Mouse (Mus musculus): ENCODE results near the gene Ptk6. TPM values are rescaled to one million over a fixed set of nuclear protein-coding genes. Genes with fewer than 3 reads are reported as not detected.
"Not testable (repeated sequence)": the region's sequence is repeated elsewhere in the genome, so short reads cannot be mapped to it uniquely, and the experiment has no call there.

Gene Ptk6
- polyA plus RNA-seq, 1 experiment from 2014 or later, result not detected

DNA sequence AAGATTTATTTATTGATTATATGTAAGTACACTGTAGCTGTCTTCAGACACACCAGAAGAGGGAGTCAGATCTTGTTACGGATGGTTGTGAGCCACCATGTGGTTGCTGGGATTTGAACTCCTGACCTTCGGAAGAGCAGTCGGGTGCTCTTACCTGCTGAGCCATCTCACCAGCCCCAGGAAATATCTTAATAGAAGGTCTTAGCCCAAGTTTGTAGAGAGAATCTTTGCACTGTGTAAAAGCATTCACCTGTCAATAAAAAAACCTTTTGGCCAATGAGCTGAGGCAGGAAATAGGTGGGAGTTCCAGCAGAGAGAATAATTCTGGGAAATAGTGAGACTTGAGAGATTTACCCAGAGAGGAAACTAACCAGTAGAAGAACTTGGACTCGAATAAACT is 11.2 kb downstream of the Ptk6 start:
- not testable (repeated sequence) for H3K9ac ChIP-seq; H3K4me1 ChIP-seq (replicated peaks); H3K9me3 ChIP-seq (replicated peaks); ATAC-seq (ENCODE audit: insufficient number of reproducible peaks, low FRiP score); H3K4me3 ChIP-seq; H3K36me3 ChIP-seq; H3K27ac ChIP-seq (ENCODE audit: poor library complexity, severe bottlenecking); H3K4me2 ChIP-seq
- WGBS, result 72% methylated on average over 4 of the region's 4 CpGs
- H3K27me3 ChIP-seq (replicated peaks), result peaks cover 12% of the 10 kb centered on the region; the same call in 1 of the 2 replicates

DNA sequence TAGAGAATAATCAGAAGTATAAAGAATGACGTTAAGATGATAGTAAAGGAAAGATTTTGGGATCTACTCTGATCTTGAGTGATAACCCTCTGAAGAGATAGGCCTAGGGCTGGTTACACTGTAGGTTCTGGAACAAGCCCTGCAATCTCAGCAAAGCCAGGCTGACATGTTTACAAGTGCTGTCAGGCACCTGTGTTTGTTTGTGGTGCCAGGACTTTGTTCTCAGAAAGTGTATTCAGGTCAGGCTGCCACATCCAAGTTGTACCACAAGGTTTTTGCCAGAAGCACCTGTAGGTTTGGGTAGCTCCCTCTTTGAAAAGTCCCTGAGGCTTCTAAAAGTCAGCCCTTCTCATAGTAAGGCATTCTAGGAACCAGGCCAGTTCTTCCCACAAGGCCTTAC is 13.3 kb downstream of the Ptk6 start:
- no peaks in the 10 kb centered on the region for H3K9me3 ChIP-seq (replicated peaks)

DNA sequence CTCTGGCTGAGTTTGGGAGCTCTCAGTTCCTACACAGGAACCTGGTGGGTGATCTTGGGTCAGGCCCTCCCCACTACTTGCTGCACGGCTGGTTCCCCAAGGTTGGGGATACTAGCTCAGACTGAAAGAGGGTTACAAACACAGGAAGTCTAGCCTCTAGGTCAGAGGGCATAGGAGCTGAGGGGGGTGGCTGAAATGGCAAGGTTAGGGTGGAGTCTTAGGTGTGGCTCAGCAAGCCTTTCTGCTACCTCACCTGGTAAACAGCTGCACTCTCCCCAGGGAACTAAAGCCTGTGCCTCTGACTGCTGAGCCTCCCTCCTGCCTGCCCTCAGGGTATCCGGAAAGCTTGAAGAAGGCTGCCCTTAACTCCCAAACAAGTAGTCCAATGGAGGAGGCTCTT is 13.9 kb downstream of the Ptk6 start:
- no peak overlapping the region for H3K9ac ChIP-seq
- peak overlapping the region; percentile 91 for H3K4me2 ChIP-seq
- no peak for ATAC-seq (ENCODE audit: insufficient number of reproducible peaks, low FRiP score)
- H3K27ac ChIP-seq (ENCODE audit: poor library complexity, severe bottlenecking), result peak overlapping the region; percentile 31; the same call in 1 of the 2 replicates
- no peaks in the 10 kb centered on the region for H3K9me3 ChIP-seq (replicated peaks)
- WGBS, result 64% methylated on average over 2 of the region's 2 CpGs
- peaks cover 9% of the 10 kb centered on the region; the same call in 1 of the 2 replicates for H3K4me1 ChIP-seq (replicated peaks)
- H3K27me3 ChIP-seq (replicated peaks), result no peaks in the 10 kb centered on the region
- H3K4me3 ChIP-seq, result peak overlapping the region; percentile 5; the same call in 1 of the 2 replicates
- H3K36me3 ChIP-seq, result peaks cover 4% of the 10 kb centered on the region; the same call in 1 of the 2 replicates

More for the DNA sequence above, 13.3 kb downstream of the Ptk6 start:
- ATAC-seq (ENCODE audit: insufficient number of reproducible peaks, low FRiP score), result no peak
- Histone ChIP-seq H3K27ac (ENCODE audit: poor library complexity, severe bottlenecking) (no peak overlapping the region), H3K27me3 (replicated peaks) (no peaks in the 10 kb centered on the region), H3K4me1 (replicated peaks) (peaks cover 9% of the 10 kb centered on the region; the same call in 1 of the 2 replicates), H3K4me3 (no peak overlapping the region), H3K36me3 (peaks cover 4% of the 10 kb centered on the region; the same call in 1 of the 2 replicates), H3K9ac (no peak overlapping the region), H3K4me2 (no peak overlapping the region)
- WGBS, result 80% methylated on average over 1 of the region's 1 CpGs

DNA sequence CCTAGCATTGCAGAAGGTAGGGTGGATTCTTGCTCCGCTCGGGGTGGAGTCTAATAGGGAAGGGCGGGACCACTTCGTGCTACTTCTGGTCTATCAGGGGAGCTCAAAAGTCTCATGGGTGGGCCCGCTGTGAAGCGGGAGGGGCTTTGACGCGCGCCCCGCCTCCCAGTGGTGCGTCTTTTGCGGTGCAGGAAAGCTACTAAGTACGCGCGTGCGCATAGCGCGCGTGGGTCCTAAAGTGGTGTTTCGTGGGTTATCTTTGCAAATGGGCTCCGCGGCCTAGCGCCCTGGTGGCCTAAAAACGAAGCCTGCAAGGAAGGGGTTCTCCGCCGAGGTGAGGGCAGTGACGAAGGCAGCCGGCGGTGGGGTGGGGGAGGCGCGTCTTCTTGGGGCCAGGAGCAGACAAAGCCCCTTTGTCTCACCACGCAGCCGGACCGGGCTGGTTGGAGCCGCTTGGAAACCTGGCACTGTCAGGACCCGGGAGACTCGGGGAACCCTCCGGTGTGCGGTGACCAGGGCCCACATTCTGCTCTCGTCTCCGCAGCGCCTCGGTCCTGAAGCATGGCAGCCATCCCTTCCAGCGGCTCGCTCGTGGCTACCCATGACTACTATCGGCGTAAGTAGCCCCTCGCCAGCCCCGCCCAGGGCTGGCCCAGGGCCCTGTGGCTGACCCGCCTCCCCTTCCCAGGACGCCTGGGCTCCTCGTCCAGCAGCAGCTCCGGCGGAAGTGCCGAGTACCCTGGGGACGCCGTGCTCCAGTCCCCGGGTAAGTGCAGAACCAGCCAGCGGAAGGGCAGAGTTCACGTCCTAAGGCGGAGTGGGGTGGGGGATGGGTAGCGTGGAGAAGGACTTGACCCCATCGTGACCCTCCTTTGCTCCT is 15.2 kb downstream of the Ptk6 start, which contains the start of gene Ppdpf:
Gene Ppdpf, plus strand, starts transcription at position 127 of the 880 bp plus-strand sequence.
- ATAC-seq (ENCODE audit: insufficient number of reproducible peaks, low FRiP score), result peak; percentile 96
- peak within 1 kb of the TSS; percentile 88 for H3K9ac ChIP-seq
- WGBS, result under 1% methylated on average over 63 of the region's 64 CpGs

DNA sequence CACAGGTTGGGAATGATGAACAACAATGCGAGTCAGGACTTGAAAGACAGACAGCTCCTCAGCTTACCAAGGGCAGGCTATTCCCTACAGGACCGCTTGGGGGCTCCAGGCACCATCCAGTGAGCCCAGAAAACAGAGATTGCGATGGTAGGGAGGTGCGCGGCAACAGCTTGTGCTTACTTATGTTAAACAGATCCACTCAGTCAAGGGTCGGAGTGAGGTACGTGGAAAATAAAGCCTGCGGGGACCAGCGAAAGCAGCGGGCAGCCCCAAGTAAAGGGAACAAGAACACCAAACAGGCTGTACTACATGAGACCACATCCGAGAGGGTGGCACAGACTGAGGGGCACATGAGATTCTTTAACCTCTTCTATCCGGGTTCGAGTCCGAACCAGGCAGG is 16.0 kb downstream of the Ptk6 start:
- Histone ChIP-seq H3K9ac (peak overlapping the region; percentile 88), H3K4me1 (replicated peaks) (peaks cover 9% of the 10 kb centered on the region; the same call in 1 of the 2 replicates), H3K4me3 (peak overlapping the region; percentile 75), H3K36me3 (peaks cover 4% of the 10 kb centered on the region; the same call in 1 of the 2 replicates), H3K27me3 (replicated peaks) (no peaks in the 10 kb centered on the region), H3K4me2 (peak overlapping the region; percentile 91), H3K27ac (ENCODE audit: poor library complexity, severe bottlenecking) (peak overlapping the region; percentile 94), H3K9me3 (replicated peaks) (no peaks in the 10 kb centered on the region)
- ATAC-seq (ENCODE audit: insufficient number of reproducible peaks, low FRiP score), result peak; percentile 78
- WGBS, result 1% methylated on average over 14 of the region's 14 CpGs

More for the DNA sequence above, 15.2 kb downstream of the Ptk6 start, which contains the start of gene Ppdpf:
- Histone ChIP-seq H3K27ac (ENCODE audit: poor library complexity, severe bottlenecking) (peak within 1 kb of the TSS; percentile 94), H3K4me1 (replicated peaks) (peaks cover 9% of the 10 kb centered on the region; the same call in 1 of the 2 replicates), H3K36me3 (peaks cover 4% of the 10 kb centered on the region; the same call in 1 of the 2 replicates), H3K27me3 (replicated peaks) (no peaks in the 10 kb centered on the region), H3K4me2 (peak within 1 kb of the TSS; percentile 91), H3K9me3 (replicated peaks) (no peaks in the 10 kb centered on the region), H3K4me3 (peak within 1 kb of the TSS; percentile 75)

DNA sequence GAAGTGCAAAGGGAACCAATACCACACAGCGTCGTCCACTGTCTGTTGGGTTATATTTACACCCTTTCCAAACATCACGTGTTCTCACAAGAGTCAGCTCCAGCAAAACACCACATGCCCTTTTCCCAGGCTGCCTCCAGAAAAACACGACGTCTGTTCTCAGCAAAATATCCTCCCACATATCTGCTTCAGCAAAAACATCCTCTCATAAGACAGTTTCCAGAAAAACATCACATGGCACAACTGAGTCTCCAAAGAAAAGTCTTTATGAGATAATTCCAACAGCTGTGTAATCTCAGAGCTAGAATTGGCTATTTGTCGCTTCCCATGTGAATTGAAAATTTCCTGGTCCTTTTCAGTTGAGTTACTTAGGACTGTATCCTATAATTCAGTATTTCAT is 21.7 kb downstream of the Ptk6 start:
- Histone ChIP-seq H3K9me3 (replicated peaks) (no peaks in the 10 kb centered on the region), H3K9ac (no peak overlapping the region), H3K27me3 (replicated peaks) (0 out of 2 replicates have a peak, but pooled peaks cover 2% of the 10 kb centered on the region), H3K4me3 (no peak overlapping the region), H3K36me3 (no peaks in the 10 kb centered on the region), H3K4me1 (replicated peaks) (no peaks in the 10 kb centered on the region), H3K27ac (ENCODE audit: poor library complexity, severe bottlenecking) (no peak overlapping the region), H3K4me2 (no peak overlapping the region)
- WGBS, result 63% methylated on average over 6 of the region's 6 CpGs
- ATAC-seq (ENCODE audit: insufficient number of reproducible peaks, low FRiP score), result no peak

DNA sequence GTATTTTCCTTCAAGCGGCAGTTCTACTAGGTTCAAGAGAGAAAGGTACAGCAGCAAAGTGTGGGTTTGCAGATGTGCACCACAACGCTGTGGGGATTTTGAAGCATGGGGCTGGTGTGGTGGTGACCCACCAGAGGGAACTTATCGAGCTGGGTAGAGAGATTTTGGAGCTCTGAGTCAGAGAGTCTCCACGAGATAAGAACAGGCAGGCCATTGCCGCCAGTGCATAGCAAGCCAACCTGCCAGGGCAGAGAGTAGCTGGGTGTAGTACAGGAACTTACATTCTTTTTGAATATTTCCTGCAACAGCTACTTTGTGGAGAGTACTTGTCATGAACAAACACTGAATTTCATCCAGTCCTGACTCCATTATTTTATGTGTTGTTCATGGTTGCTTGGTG is 24.1 kb downstream of the Ptk6 start:
- H3K4me2 ChIP-seq, result no peak overlapping the region
- H3K9ac ChIP-seq, result no peak overlapping the region
- 51% methylated on average over 5 of the region's 5 CpGs for WGBS
- no peak overlapping the region for H3K4me3 ChIP-seq
- no peaks in the 10 kb centered on the region for H3K4me1 ChIP-seq (replicated peaks)
- no peaks in the 10 kb centered on the region for H3K36me3 ChIP-seq
- no peaks in the 10 kb centered on the region for H3K9me3 ChIP-seq (replicated peaks)
- ATAC-seq (ENCODE audit: insufficient number of reproducible peaks, low FRiP score), result no peak
- H3K27ac ChIP-seq (ENCODE audit: poor library complexity, severe bottlenecking), result no peak overlapping the region
- H3K27me3 ChIP-seq (replicated peaks), result 0 out of 2 replicates have a peak, but pooled peaks cover 2% of the 10 kb centered on the region

DNA sequence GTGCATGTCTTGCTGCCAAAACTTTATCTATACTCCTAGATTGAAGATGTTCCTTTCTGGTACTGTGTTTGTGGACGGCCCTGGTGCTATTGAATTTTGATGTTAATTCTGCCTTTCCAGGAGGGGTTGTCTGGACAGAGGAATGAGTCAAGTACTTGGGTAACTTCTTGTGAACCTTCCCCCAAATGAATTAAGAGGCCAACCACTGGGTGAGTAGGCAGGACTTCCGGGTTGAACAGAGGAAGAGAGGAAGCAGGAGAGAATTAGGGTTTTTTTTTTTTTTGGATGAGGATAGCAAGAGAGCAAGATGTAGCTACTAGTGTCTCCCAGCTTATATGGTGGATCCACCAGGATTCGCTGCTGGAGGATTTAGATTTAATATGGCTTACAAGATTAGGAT is 24.6 kb downstream of the Ptk6 start:
- Histone ChIP-seq H3K9ac (no peak overlapping the region), H3K4me2 (no peak overlapping the region), H3K9me3 (replicated peaks) (no peaks in the 10 kb centered on the region), H3K4me1 (replicated peaks) (no peaks in the 10 kb centered on the region), H3K27me3 (replicated peaks) (0 out of 2 replicates have a peak, but pooled peaks cover 2% of the 10 kb centered on the region), H3K27ac (ENCODE audit: poor library complexity, severe bottlenecking) (no peak overlapping the region), H3K4me3 (no peak overlapping the region), H3K36me3 (no peaks in the 10 kb centered on the region)
- 68% methylated on average over 3 of the region's 3 CpGs for WGBS
- no peak for ATAC-seq (ENCODE audit: insufficient number of reproducible peaks, low FRiP score)

DNA sequence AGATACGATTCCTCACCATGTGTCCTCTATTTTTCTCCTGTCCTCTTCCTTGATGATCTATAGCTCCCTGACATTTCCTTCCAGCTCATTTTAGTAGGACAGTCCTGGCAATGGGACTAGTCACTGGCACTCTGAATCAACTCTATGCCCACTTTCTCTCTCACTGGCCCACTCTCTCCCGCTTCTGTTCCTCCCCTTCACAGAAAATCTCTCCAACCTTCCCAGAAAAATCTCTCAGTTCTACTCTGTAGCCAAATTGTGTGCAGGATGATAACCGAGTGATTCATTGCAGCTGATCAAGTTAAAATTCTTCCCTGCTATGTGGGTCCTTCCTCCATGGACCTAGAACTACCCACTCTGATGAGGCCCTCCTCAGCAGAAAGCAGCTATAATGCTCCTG is 27.9 kb downstream of the Ptk6 start:
- 0 out of 2 replicates have a peak, but pooled peaks cover 2% of the 10 kb centered on the region for H3K27me3 ChIP-seq (replicated peaks)
- 83% methylated on average over 3 of the region's 3 CpGs for WGBS
- H3K4me3 ChIP-seq, result no peak overlapping the region
- H3K27ac ChIP-seq (ENCODE audit: poor library complexity, severe bottlenecking), result no peak overlapping the region
- H3K4me1 ChIP-seq (replicated peaks), result no peaks in the 10 kb centered on the region
- H3K4me2 ChIP-seq, result no peak overlapping the region
- peaks cover 1% of the 10 kb centered on the region; the same call in 1 of the 2 replicates for H3K9me3 ChIP-seq (replicated peaks)
- no peak for ATAC-seq (ENCODE audit: insufficient number of reproducible peaks, low FRiP score)
- no peaks in the 10 kb centered on the region for H3K36me3 ChIP-seq
- H3K9ac ChIP-seq, result no peak overlapping the region

DNA sequence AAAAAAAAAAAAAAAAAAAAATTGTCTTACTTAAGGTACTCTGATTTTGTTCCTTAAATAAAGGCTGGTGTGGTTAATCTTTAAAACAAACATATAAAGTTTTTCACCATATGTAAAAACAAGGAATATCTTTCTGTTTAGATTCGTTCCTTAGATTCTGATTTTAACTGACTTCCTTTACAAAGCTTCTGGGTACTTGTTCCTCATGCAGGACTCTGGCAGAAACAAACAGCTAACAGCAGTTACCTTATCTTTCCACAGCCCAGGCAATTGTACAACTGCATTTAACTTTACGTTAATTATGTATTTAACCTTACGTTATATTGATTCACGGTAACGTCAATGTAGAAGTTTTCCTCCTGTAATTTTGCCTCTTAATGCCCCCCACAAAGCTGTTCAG is 36.1 kb downstream of the Ptk6 start:
- Histone ChIP-seq H3K4me2 (no peak overlapping the region), H3K4me3 (no peak overlapping the region), H3K4me1 (replicated peaks) (no peaks in the 10 kb centered on the region), H3K27ac (ENCODE audit: poor library complexity, severe bottlenecking) (no peak overlapping the region), H3K27me3 (replicated peaks) (peaks cover 11% of the 10 kb centered on the region), H3K36me3 (no peaks in the 10 kb centered on the region), H3K9ac (no peak overlapping the region), H3K9me3 (replicated peaks) (peaks cover 4% of the 10 kb centered on the region; the same call in 1 of the 2 replicates)
- 78% methylated on average over 5 of the region's 5 CpGs for WGBS
- ATAC-seq (ENCODE audit: insufficient number of reproducible peaks, low FRiP score), result no peak

DNA sequence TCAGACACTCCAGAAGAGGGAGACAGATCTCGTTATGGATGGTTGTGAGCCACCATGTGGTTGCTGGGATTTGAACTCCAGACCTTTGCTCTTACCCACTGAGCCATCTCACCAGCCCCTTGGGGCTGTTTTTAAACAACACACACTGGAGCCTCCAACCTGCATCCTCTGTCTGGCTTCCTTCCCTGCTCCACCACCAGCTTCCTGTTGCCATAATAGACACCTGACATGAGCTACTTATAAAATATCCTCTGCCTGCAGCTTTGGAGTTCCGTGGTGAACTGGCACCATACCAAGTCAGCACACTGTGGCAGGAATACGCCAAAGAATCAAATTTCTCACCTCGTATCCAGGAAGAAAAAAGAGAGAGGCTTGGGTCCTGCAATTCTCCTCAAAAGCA is 41.8 kb downstream of the Ptk6 start:
- H3K36me3 ChIP-seq, result no peaks in the 10 kb centered on the region
- no peak overlapping the region for H3K9ac ChIP-seq
- no peak overlapping the region for H3K4me3 ChIP-seq
- ATAC-seq (ENCODE audit: insufficient number of reproducible peaks, low FRiP score), result no peak
- WGBS, result 69% methylated on average over 4 of the region's 4 CpGs
- H3K27ac ChIP-seq (ENCODE audit: poor library complexity, severe bottlenecking), result no peak overlapping the region
- no peaks in the 10 kb centered on the region for H3K9me3 ChIP-seq (replicated peaks)
- H3K4me1 ChIP-seq (replicated peaks), result peaks cover 38% of the 10 kb centered on the region
- H3K4me2 ChIP-seq, result no peak overlapping the region
- H3K27me3 ChIP-seq (replicated peaks), result peaks cover 35% of the 10 kb centered on the region
